Mouse (Mus musculus): ENCODE data around the gene Carns1. TPM values are rescaled to one million over a fixed set of nuclear protein-coding genes. Genes with fewer than 3 reads are reported as not detected.

The Carns1 gene
- polyA plus RNA-seq, 1 experiment = 2.1 TPM

DNA sequence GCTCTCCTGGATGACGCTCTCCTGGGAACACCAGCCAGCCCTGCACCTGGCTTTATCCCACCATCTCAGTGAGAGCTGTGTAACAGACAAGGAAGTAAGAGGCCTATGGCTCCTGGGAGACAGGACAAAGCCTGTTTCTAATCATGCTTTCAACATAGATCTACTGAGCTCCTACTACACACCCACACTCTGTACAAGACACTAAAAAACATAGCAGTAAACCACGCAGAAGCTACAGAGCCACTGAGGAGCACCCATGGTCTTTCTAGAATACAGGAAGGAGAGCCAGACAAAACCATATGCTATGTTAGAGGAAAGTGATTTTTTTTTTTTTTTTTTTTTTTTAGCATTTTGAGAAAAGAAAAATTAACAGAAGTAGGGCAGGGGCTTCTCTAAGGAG lies 56.9 kb downstream of the Carns1 start:
- H3K36me3 ChIP-seq (ENCODE audit: control insufficient read depth, insufficient read depth, low read length, poor library complexity, severe bottlenecking) = no peaks in the 10 kb centered on the region
- no peaks in the 10 kb centered on the region for H3K4me1 ChIP-seq (ENCODE audit: control insufficient read depth, insufficient read depth, low read length)
- no peaks in the 10 kb centered on the region for H3K27me3 ChIP-seq (ENCODE audit: control insufficient read depth, insufficient read depth, low read length, poor library complexity, severe bottlenecking)
- no peaks in the 10 kb centered on the region for H3K9me3 ChIP-seq (replicated peaks; ENCODE audit: control insufficient read depth, insufficient read depth, low read length, poor library complexity, severe bottlenecking)
- no peak overlapping the region for H3K4me3 ChIP-seq (ENCODE audit: low read depth, low read length)
- H3K27ac ChIP-seq (ENCODE audit: insufficient read depth, low read length) = no peak overlapping the region
- no peak for TF ChIP-seq EP300 (IDR thresholded peaks at IDR 0.05; ENCODE audit: insufficient read depth, low read depth, low read length)
- TF ChIP-seq CTCF (IDR thresholded peaks at IDR 0.05; ENCODE audit: low read depth, low read length) = no peak
- no peak for TF ChIP-seq POLR2A (IDR thresholded peaks at IDR 0.05; ENCODE audit: insufficient read depth, low read length)
- no peak overlapping the region for H3K9ac ChIP-seq (ENCODE audit: low read depth, poor library complexity, severe bottlenecking)

DNA sequence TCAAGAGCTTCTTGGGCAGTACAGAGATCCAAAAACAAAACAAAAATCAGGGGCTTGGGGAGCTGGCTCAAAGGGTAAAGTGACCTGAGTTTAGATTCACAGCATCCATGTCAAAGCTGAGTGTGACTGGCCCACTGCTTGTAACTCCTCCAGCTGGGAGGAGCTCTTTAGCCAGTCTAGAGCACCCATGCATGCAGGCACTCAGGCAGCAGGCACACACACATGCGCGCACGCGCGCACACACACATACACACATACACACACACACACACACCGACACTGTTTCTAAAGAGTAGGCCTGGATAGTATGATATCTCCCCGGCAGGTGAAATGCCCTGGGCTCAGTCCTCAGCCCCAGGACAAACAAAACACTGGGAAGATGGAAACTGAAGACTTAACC lies 58.3 kb downstream of the Carns1 start:
- TF ChIP-seq EP300 (IDR thresholded peaks at IDR 0.05; ENCODE audit: insufficient read depth, low read depth, low read length) (no peak), CTCF (IDR thresholded peaks at IDR 0.05; ENCODE audit: low read depth, low read length) (no peak), POLR2A (IDR thresholded peaks at IDR 0.05; ENCODE audit: insufficient read depth, low read length) (no peak)
- Histone ChIP-seq H3K9ac (ENCODE audit: low read depth, poor library complexity, severe bottlenecking) (no peak overlapping the region), H3K9me3 (replicated peaks; ENCODE audit: control insufficient read depth, insufficient read depth, low read length, poor library complexity, severe bottlenecking) (no peaks in the 10 kb centered on the region), H3K4me3 (ENCODE audit: low read depth, low read length) (no peak overlapping the region), H3K27me3 (ENCODE audit: control insufficient read depth, insufficient read depth, low read length, poor library complexity, severe bottlenecking) (no peaks in the 10 kb centered on the region), H3K27ac (ENCODE audit: insufficient read depth, low read length) (no peak overlapping the region), H3K36me3 (ENCODE audit: control insufficient read depth, insufficient read depth, low read length, poor library complexity, severe bottlenecking) (no peaks in the 10 kb centered on the region), H3K4me1 (ENCODE audit: control insufficient read depth, insufficient read depth, low read length) (no peaks in the 10 kb centered on the region)

DNA sequence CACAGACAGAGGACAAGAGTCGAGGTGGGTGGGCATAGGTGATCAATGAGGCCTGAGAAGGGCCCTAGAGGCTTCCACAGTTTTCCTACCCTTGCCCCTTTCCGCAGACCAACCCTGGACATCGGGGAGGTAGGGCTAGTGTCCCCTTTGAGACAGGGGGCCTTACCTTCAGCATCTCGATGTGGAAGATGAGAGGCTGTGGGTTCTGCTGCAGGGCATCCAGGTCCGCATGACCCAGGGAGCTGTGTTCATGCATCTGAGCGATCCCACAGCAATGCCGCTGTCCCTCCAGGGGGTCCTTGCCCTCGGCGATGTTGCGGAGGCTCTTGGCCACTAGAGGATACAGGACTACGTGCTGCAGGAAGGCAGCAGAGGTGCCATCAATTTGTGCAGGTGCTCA lies 59.5 kb downstream of the Carns1 start:
- no peaks in the 10 kb centered on the region for H3K36me3 ChIP-seq (ENCODE audit: control insufficient read depth, insufficient read depth, low read length, poor library complexity, severe bottlenecking)
- H3K9me3 ChIP-seq (replicated peaks; ENCODE audit: control insufficient read depth, insufficient read depth, low read length, poor library complexity, severe bottlenecking) = no peaks in the 10 kb centered on the region
- H3K4me1 ChIP-seq (ENCODE audit: control insufficient read depth, insufficient read depth, low read length) = no peaks in the 10 kb centered on the region

DNA sequence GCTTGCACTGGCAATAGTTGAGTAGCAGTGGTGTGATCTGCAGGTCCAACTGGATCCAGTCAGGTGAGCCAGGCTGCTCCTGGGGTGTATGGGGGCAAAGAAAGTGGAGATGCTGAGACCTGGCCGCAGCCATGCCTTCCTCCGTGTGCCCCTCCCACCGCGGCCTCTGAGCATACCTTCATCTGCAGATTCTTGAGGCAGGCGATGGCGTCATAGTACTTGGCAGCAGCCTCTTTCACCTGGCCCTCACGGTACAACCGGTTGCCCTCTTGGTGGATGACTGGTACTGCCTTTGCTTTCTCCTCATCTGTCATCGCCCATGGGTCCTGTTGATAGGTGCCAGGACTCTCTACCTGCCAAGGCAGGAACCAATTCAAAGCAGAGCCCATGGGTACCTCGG lies 60.1 kb downstream of the Carns1 start:
- no peaks in the 10 kb centered on the region for H3K9me3 ChIP-seq (replicated peaks; ENCODE audit: control insufficient read depth, insufficient read depth, low read length, poor library complexity, severe bottlenecking)
- no peaks in the 10 kb centered on the region for H3K36me3 ChIP-seq (ENCODE audit: control insufficient read depth, insufficient read depth, low read length, poor library complexity, severe bottlenecking)
- no peak overlapping the region for H3K4me3 ChIP-seq (ENCODE audit: low read depth, low read length)
- no peak overlapping the region for H3K27ac ChIP-seq (ENCODE audit: insufficient read depth, low read length)
- TF ChIP-seq POLR2A (IDR thresholded peaks at IDR 0.05; ENCODE audit: insufficient read depth, low read length) = no peak
- no peak for TF ChIP-seq CTCF (IDR thresholded peaks at IDR 0.05; ENCODE audit: low read depth, low read length)
- H3K27me3 ChIP-seq (ENCODE audit: control insufficient read depth, insufficient read depth, low read length, poor library complexity, severe bottlenecking) = no peaks in the 10 kb centered on the region
- no peaks in the 10 kb centered on the region for H3K4me1 ChIP-seq (ENCODE audit: control insufficient read depth, insufficient read depth, low read length)
- no peak overlapping the region for H3K9ac ChIP-seq (ENCODE audit: low read depth, poor library complexity, severe bottlenecking)

More for the DNA sequence above, 59.5 kb downstream of the Carns1 start:
- Histone ChIP-seq H3K27me3 (ENCODE audit: control insufficient read depth, insufficient read depth, low read length, poor library complexity, severe bottlenecking) (no peaks in the 10 kb centered on the region), H3K4me3 (ENCODE audit: low read depth, low read length) (no peak overlapping the region), H3K9ac (ENCODE audit: low read depth, poor library complexity, severe bottlenecking) (no peak overlapping the region), H3K27ac (ENCODE audit: insufficient read depth, low read length) (no peak overlapping the region)
- TF ChIP-seq CTCF (IDR thresholded peaks at IDR 0.05; ENCODE audit: low read depth, low read length) (no peak), EP300 (IDR thresholded peaks at IDR 0.05; ENCODE audit: insufficient read depth, low read depth, low read length) (no peak), POLR2A (IDR thresholded peaks at IDR 0.05; ENCODE audit: insufficient read depth, low read length) (no peak)

DNA sequence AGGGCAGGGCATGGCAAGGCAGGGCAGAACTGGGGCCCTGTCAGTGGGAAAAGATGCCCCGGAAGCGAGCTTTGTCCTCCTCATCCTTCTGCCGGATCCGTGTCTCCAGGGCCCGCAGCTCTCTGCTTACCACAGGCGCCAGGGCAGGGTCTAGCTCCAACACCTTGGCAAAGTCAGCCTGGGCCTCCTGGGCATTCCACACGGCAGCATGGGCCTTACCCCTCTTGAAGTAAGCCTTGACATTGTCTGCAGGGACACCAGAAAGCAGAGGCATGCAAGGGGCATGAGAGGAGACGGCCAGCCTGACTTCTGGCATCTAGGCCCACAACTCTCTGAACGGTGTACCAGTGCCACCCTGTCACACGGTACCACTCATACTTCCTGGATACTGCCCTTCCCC lies 60.7 kb downstream of the Carns1 start:
- H3K9ac ChIP-seq (ENCODE audit: low read depth, poor library complexity, severe bottlenecking) = no peak overlapping the region
- TF ChIP-seq POLR2A (IDR thresholded peaks at IDR 0.05; ENCODE audit: insufficient read depth, low read length) (no peak), EP300 (IDR thresholded peaks at IDR 0.05; ENCODE audit: insufficient read depth, low read depth, low read length) (no peak), CTCF (IDR thresholded peaks at IDR 0.05; ENCODE audit: low read depth, low read length) (no peak)
- no peaks in the 10 kb centered on the region for H3K4me1 ChIP-seq (ENCODE audit: control insufficient read depth, insufficient read depth, low read length)
- H3K27me3 ChIP-seq (ENCODE audit: control insufficient read depth, insufficient read depth, low read length, poor library complexity, severe bottlenecking) = no peaks in the 10 kb centered on the region
- no peaks in the 10 kb centered on the region for H3K36me3 ChIP-seq (ENCODE audit: control insufficient read depth, insufficient read depth, low read length, poor library complexity, severe bottlenecking)
- H3K9me3 ChIP-seq (replicated peaks; ENCODE audit: control insufficient read depth, insufficient read depth, low read length, poor library complexity, severe bottlenecking) = no peaks in the 10 kb centered on the region
- H3K27ac ChIP-seq (ENCODE audit: insufficient read depth, low read length) = no peak overlapping the region
- H3K4me3 ChIP-seq (ENCODE audit: low read depth, low read length) = no peak overlapping the region

Other genes starting within 250 kb of the Carns1 start
- 0.66 and 0.96 TPM in 2 replicates for gene Aldh3b1, start 245.7 kb downstream of the Carns1 start, polyA plus RNA-seq (2011; ENCODE audit: insufficient read depth, insufficient read length, low read depth, missing spikeins)
- 12.1 and 13.5 TPM in 2 replicates for gene Unc93b1, start 240.3 kb downstream of the Carns1 start, polyA plus RNA-seq (2011; ENCODE audit: insufficient read depth, insufficient read length, low read depth, missing spikeins)
- gene Aldh3b3, start 216.8 kb downstream of the Carns1 start, polyA plus RNA-seq (2011; ENCODE audit: insufficient read depth, insufficient read length, low read depth, missing spikeins) = not detected in 2 replicates
- gene Aldh3b2, start 203.2 kb downstream of the Carns1 start, polyA plus RNA-seq (2011; ENCODE audit: insufficient read depth, insufficient read length, low read depth, missing spikeins) = 1.3 and 1.4 TPM in 2 replicates
- 4.8 and 7.8 TPM in 2 replicates for gene Acy3, start 188.9 kb downstream of the Carns1 start, polyA plus RNA-seq (2011; ENCODE audit: insufficient read depth, insufficient read length, low read depth, missing spikeins)
- gene Tbx10, start 182.7 kb downstream of the Carns1 start, polyA plus RNA-seq (2011; ENCODE audit: insufficient read depth, insufficient read length, low read depth, missing spikeins) = not detected in 2 replicates
- gene Nudt8, start 174.9 kb downstream of the Carns1 start, polyA plus RNA-seq (2011; ENCODE audit: insufficient read depth, insufficient read length, low read depth, missing spikeins) = 17.3 and 20.8 TPM in 2 replicates
- 2.4 and 3.0 TPM in 2 replicates for gene Gm49405, start 174.9 kb downstream of the Carns1 start, polyA plus RNA-seq (2011; ENCODE audit: insufficient read depth, insufficient read length, low read depth, missing spikeins)
- gene Doc2g, start 172.2 kb downstream of the Carns1 start, polyA plus RNA-seq (2011; ENCODE audit: insufficient read depth, insufficient read length, low read depth, missing spikeins) = 2.9 and 3.6 TPM in 2 replicates
- 77.9 and 89.6 TPM in 2 replicates for gene Ndufv1, start 162.7 kb downstream of the Carns1 start, polyA plus RNA-seq (2011; ENCODE audit: insufficient read depth, insufficient read length, low read depth, missing spikeins)
- 119 and 155 TPM in 2 replicates for gene Gstp1, start 137.5 kb downstream of the Carns1 start, polyA plus RNA-seq (2011; ENCODE audit: insufficient read depth, insufficient read length, low read depth, missing spikeins)
- 29.3 and 32.1 TPM in 2 replicates for gene Gstp2, start 129.5 kb downstream of the Carns1 start, polyA plus RNA-seq (2011; ENCODE audit: insufficient read depth, insufficient read length, low read depth, missing spikeins)
- 0.91 and 2.3 TPM in 2 replicates for gene Gstp3, start 115.9 kb downstream of the Carns1 start, polyA plus RNA-seq (2011; ENCODE audit: insufficient read depth, insufficient read length, low read depth, missing spikeins)
- not detected in 2 replicates for gene Cabp2, start 93.9 kb downstream of the Carns1 start, polyA plus RNA-seq (2011; ENCODE audit: insufficient read depth, insufficient read length, low read depth, missing spikeins)
- gene Cdk2ap2, start 78.3 kb downstream of the Carns1 start, polyA plus RNA-seq (2011; ENCODE audit: insufficient read depth, insufficient read length, low read depth, missing spikeins) = 26.9 and 32.5 TPM in 2 replicates
- 9.8 and 11.2 TPM in 2 replicates for gene Pitpnm1, start 75.5 kb downstream of the Carns1 start, polyA plus RNA-seq (2011; ENCODE audit: insufficient read depth, insufficient read length, low read depth, missing spikeins)
- gene Aip, start 49.6 kb downstream of the Carns1 start, polyA plus RNA-seq (2011; ENCODE audit: insufficient read depth, insufficient read length, low read depth, missing spikeins) = 43.8 and 51.3 TPM in 2 replicates
- gene Gpr152, start 35.7 kb downstream of the Carns1 start, polyA plus RNA-seq (2011; ENCODE audit: insufficient read depth, insufficient read length, low read depth, missing spikeins) = not detected in 2 replicates
- gene Cabp4, start 31.4 kb downstream of the Carns1 start, polyA plus RNA-seq (2011; ENCODE audit: insufficient read depth, insufficient read length, low read depth, missing spikeins) = not detected in 2 replicates
- gene Coro1b, start 26.9 kb downstream of the Carns1 start, polyA plus RNA-seq (2011; ENCODE audit: insufficient read depth, insufficient read length, low read depth, missing spikeins) = 82.4 and 88.1 TPM in 2 replicates
- gene Ptprcap, start 21.9 kb downstream of the Carns1 start, polyA plus RNA-seq (2011; ENCODE audit: insufficient read depth, insufficient read length, low read depth, missing spikeins) = not detected in 2 replicates
- gene Rps6kb2, start 12.1 kb downstream of the Carns1 start, polyA plus RNA-seq (2011; ENCODE audit: insufficient read depth, insufficient read length, low read depth, missing spikeins) = 17.1 and 27.3 TPM in 2 replicates
- 1.2 TPM in 2 replicates for gene Tbc1d10c, start 15.8 kb upstream of the Carns1 start, polyA plus RNA-seq (2011; ENCODE audit: insufficient read depth, insufficient read length, low read depth, missing spikeins)
- 295 and 298 TPM in 2 replicates for gene Ppp1ca, start 16.6 kb upstream of the Carns1 start, polyA plus RNA-seq (2011; ENCODE audit: insufficient read depth, insufficient read length, low read depth, missing spikeins)
- 42.3 and 48.2 TPM in 2 replicates for gene Rad9a, start 26.2 kb upstream of the Carns1 start, polyA plus RNA-seq (2011; ENCODE audit: insufficient read depth, insufficient read length, low read depth, missing spikeins)
- gene Clcf1, start 38.8 kb upstream of the Carns1 start, polyA plus RNA-seq (2011; ENCODE audit: insufficient read depth, insufficient read length, low read depth, missing spikeins) = 1.5 and 1.8 TPM in 2 replicates
- not detected in 2 replicates for gene AC109138.7, start 38.9 kb upstream of the Carns1 start, polyA plus RNA-seq (2011; ENCODE audit: insufficient read depth, insufficient read length, low read depth, missing spikeins)
- 21.9 and 26.7 TPM in 2 replicates for gene Pold4, start 56.4 kb upstream of the Carns1 start, polyA plus RNA-seq (2011; ENCODE audit: insufficient read depth, insufficient read length, low read depth, missing spikeins)
- gene Ssh3, start 93.7 kb upstream of the Carns1 start, polyA plus RNA-seq (2011; ENCODE audit: insufficient read depth, insufficient read length, low read depth, missing spikeins) = 8.5 and 9.2 TPM in 2 replicates
- 4.9 and 6.5 TPM in 2 replicates for gene Ankrd13d, start 107.7 kb upstream of the Carns1 start, polyA plus RNA-seq (2011; ENCODE audit: insufficient read depth, insufficient read length, low read depth, missing spikeins)
- gene Grk2, start 130.7 kb upstream of the Carns1 start, polyA plus RNA-seq (2011; ENCODE audit: insufficient read depth, insufficient read length, low read depth, missing spikeins) = 40.2 and 46.4 TPM in 2 replicates
- 68.0 and 78.4 TPM in 2 replicates for gene Kdm2a, start 222.8 kb upstream of the Carns1 start, polyA plus RNA-seq (2011; ENCODE audit: insufficient read depth, insufficient read length, low read depth, missing spikeins)